Comparison of ENCODE assay signal across 9 mouse cellular contexts in genomic region chr1:160693094-160693447, GRCm38 (mm10).
DNase-seq lines count a peak whose midpoint lies in the region; ATAC-seq lines count a peak whose summit lies in the region.
"Had no signal": no experiment of that assay in that cellular context is flagged by ENCODE, and none has a peak within 500 bp of the region (broad histone marks: within the 10 kb centered on the region; RNA-seq: fewer than 3 reads in every experiment).

No protein-coding gene starts in this region.

- no peak overlapping the region for H3K4me2 ChIP-seq in hindbrain, embryonic 13.5 days
- H3K4me2 ChIP-seq in hindbrain, embryonic 12.5 days (replicated peaks), result no peak overlapping the region
- H3K4me2 ChIP-seq in liver, embryonic 11.5 days, result no peak overlapping the region

- H3K9me3 ChIP-seq in hindbrain, embryonic 13.5 days, result no peaks in the 10 kb centered on the region
- H3K9me3 ChIP-seq in hindbrain, embryonic 12.5 days (replicated peaks), result no peaks in the 10 kb centered on the region
- H3K9me3 ChIP-seq in liver, embryonic 11.5 days (ENCODE audit: control insufficient read depth, low read length), result no peaks in the 10 kb centered on the region

- no peaks in the 10 kb centered on the region for H3K36me3 ChIP-seq in hindbrain, embryonic 13.5 days
- H3K36me3 ChIP-seq in hindbrain, embryonic 12.5 days, result no peaks in the 10 kb centered on the region
- no peaks in the 10 kb centered on the region for H3K36me3 ChIP-seq in liver, embryonic 11.5 days (ENCODE audit: control insufficient read depth, insufficient read depth, low read length)

- peak; percentile 66; the same call in 1 of the 2 replicates for ATAC-seq in hindbrain, embryonic 13.5 days (ENCODE audit: low FRiP score)
- ATAC-seq in hindbrain, embryonic 12.5 days (ENCODE audit: low FRiP score), result no peak
- ATAC-seq in liver, embryonic 11.5 days (replicated peaks; ENCODE audit: low FRiP score), result 0 out of 2 replicates have a peak, but pooled peaks have one; percentile 15

- H3K4me1 ChIP-seq in hindbrain, embryonic 13.5 days (replicated peaks), result no peaks in the 10 kb centered on the region
- no peaks in the 10 kb centered on the region for H3K4me1 ChIP-seq in hindbrain, embryonic 12.5 days
- no peaks in the 10 kb centered on the region for H3K4me1 ChIP-seq in liver, embryonic 11.5 days (replicated peaks; ENCODE audit: control insufficient read depth, insufficient read depth, low read length)

- no peak overlapping the region for H3K27ac ChIP-seq in hindbrain, embryonic 13.5 days
- no peak overlapping the region for H3K27ac ChIP-seq in hindbrain, embryonic 12.5 days
- no peak overlapping the region for H3K27ac ChIP-seq in liver, embryonic 11.5 days (ENCODE audit: low read depth, low read length)

- WGBS in hindbrain, embryonic 13.5 days, result 75% methylated on average over 1 of the region's 1 CpGs
- 71% methylated on average over 1 of the region's 1 CpGs for WGBS in hindbrain, embryonic 12.5 days
- WGBS in liver, embryonic 11.5 days, result 87% methylated on average over 1 of the region's 1 CpGs

- DNase-seq in cerebellum, postnatal 10 days, result peak; percentile 94
- peak; percentile 91 to 96 for DNase-seq in heart, adult 9 months (ENCODE audit: low spot score in 2 of 2)
- peak; percentile 94 for DNase-seq in kidney, postnatal 14 days
- DNase-seq in liver, embryonic 11.5 days (ENCODE audit: low spot score), result no peak
- DNase-seq in right cerebral cortex, postnatal 10 days (ENCODE audit: low spot score in 2 of 2), result peak; percentile 95 to 96
- DNase-seq in thymus, postnatal 10 days (ENCODE audit: low spot score in 2 of 2), result no peak

- H3K27me3 ChIP-seq in hindbrain, embryonic 13.5 days, result no peaks in the 10 kb centered on the region
- H3K27me3 ChIP-seq in hindbrain, embryonic 12.5 days, result no peaks in the 10 kb centered on the region
- H3K27me3 ChIP-seq in liver, embryonic 11.5 days (replicated peaks; ENCODE audit: control insufficient read depth, insufficient read depth, low read length), result no peaks in the 10 kb centered on the region
- H3K27me3 ChIP-seq: CH12.LX had no signal

- no peak overlapping the region for H3K4me3 ChIP-seq in hindbrain, embryonic 13.5 days
- H3K4me3 ChIP-seq in hindbrain, embryonic 12.5 days, result no peak overlapping the region
- H3K4me3 ChIP-seq in liver, embryonic 11.5 days (ENCODE audit: low read depth, low read length), result no peak overlapping the region

- H3K9ac ChIP-seq in hindbrain, embryonic 13.5 days, result no peak overlapping the region
- H3K9ac ChIP-seq in hindbrain, embryonic 12.5 days, result no peak overlapping the region
- no peak overlapping the region for H3K9ac ChIP-seq in liver, embryonic 11.5 days (ENCODE audit: low read depth, low read length)

Comparison
In these comparisons a context has a peak if more than half of its experiments do, and no peak if none do; other contexts are left out.
1. DNase-seq: peak in cerebellum, postnatal 10 days (2 of 2), heart, adult 9 months (2 of 2), kidney, postnatal 14 days (single experiment) and right cerebral cortex, postnatal 10 days (2 of 2); none in liver, embryonic 11.5 days (single experiment) and thymus, postnatal 10 days (0 of 2).